Mouse (Mus musculus) kidney, adult 2 months (tissue): ENCODE results near the gene Sec13.

ENCODE experiments used
- CTCF ChIP-seq: fragments of 200-500 bp; conservative IDR thresholded peaks from 2 replicates; pipeline ENCODE4 v1.5.1; 2011; ENCODE audit warnings: low read depth, mild to moderate bottlenecking, control low read depth, low read length, moderate library complexity, mixed read lengths; ENCODE audit not compliant: insufficient read depth, insufficient read length
- POLR2A ChIP-seq: fragments of 200-500 bp; IDR thresholded peaks from one replicate; pipeline ENCODE4 v1.6.1; 2011; ENCODE audit warnings: low read depth, low read length, control low read depth

DNA sequence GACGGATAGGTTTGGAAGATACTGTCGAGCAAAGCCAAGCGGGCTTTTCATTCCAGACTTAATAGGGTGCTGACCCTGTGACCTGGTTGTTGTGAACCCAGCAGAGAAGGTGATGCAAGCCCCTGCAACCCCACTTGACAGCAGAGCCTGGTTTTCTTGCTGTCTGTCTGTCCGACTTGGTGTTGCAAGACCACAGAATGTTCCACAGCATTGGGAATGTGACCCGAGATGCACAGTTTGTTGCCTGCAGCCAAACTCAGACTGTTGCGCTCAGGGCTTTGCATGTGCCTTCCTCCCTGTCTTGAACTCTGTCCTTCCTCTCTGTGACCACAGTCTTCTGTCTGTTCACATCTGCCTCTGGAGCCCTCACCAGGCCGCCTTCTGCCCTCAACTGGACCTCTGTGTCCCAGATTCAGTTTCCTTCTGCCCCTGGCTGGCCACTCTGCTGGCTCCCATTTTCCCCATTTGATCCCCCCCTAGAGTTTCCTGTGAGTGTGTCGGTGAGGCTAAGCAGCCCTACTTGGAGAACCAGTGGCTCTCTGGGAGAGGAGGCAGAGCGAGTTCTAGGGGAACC, 60.5 kb downstream of the Sec13 start:
- TF ChIP-seq CTCF, result no peak
- no peak for TF ChIP-seq POLR2A
